Mouse (Mus musculus) G1E (cell line): Measurements from ENCODE around the gene Syt5.

Experiments used
- CTCF ChIP-seq: IDR thresholded peaks from 2 replicates; pipeline ENCODE4 v1.5.1; 2012; ENCODE audit warnings: low read depth, low read length, inconsistent platforms, mixed read lengths
- GATA1 ChIP-seq: IDR thresholded peaks from 2 replicates; pipeline ENCODE4 v1.6.1; 2012; ENCODE audit warnings: borderline replicate concordance, low read length, inconsistent platforms, mixed read lengths
- GATA2 ChIP-seq: IDR thresholded peaks from 2 replicates; pipeline ENCODE4 v1.6.1; 2012; ENCODE audit warnings: low read depth, low read length, inconsistent platforms, borderline replicate concordance
- POLR2AphosphoS5 ChIP-seq: IDR thresholded peaks from 2 replicates; pipeline ENCODE4 v1.6.1; 2012; ENCODE audit warnings: low read depth, low read length, inconsistent platforms; ENCODE audit not compliant: insufficient replicate concordance
- TAL1 ChIP-seq: conservative IDR thresholded peaks from 2 replicates; pipeline ENCODE4 v1.6.1; 2012; ENCODE audit warnings: low read depth, low read length, inconsistent platforms, mixed read lengths

GRCm38 (mm10) chr7:4502421-4503090 lies 44.8 kb downstream of the Syt5 start:
- TF ChIP-seq CTCF (no peak), TAL1 (no peak), POLR2AphosphoS5 (no peak), GATA2 (no peak), GATA1 (no peak)
